Mouse (Mus musculus) kidney, postnatal 36 days (tissue): ENCODE results near the gene Slc26a9.
"Not testable (repeated sequence)": the region's sequence is repeated elsewhere in the genome, so short reads cannot be mapped to it uniquely, and the experiment has no call there.

ENCODE experiments used
- DNase-seq, 2 experiments: peaks; one replicate each; pipeline ENCODE4 v3.0.0; 2021 to 2022; ENCODE audit warnings: mixed read lengths in 2 of 2

The Slc26a9 gene

GRCm38 (mm10) chr1:131770656-131771055 is 26.8 kb downstream of the Slc26a9 start:
- DNase-seq: peak; percentile 79 to 82

- DNase-seq: no peak
Observed at GRCm38 (mm10) chr1:131771440-131771839, 27.6 kb downstream of the Slc26a9 start.

GRCm38 (mm10) chr1:131794591-131794990 is 50.8 kb downstream of the Slc26a9 start:
- no peak for DNase-seq

GRCm38 (mm10) chr1:131795171-131795570 is 51.3 kb downstream of the Slc26a9 start:
- DNase-seq: peak in 1 of 2 experiments; percentile 43

- DNase-seq: peak; percentile 90 to 92
Observed at GRCm38 (mm10) chr1:131797202-131797909, 53.5 kb downstream of the Slc26a9 start, which contains the start of gene Pm20d1. Gene Pm20d1, plus strand, starts transcription at chr1:131797381.

GRCm38 (mm10) chr1:131800001-131800400 is 56.2 kb downstream of the Slc26a9 start:
- DNase-seq: no peak

GRCm38 (mm10) chr1:131801071-131801470 is 57.2 kb downstream of the Slc26a9 start:
- no peak for DNase-seq

- DNase-seq: no peak
Observed at GRCm38 (mm10) chr1:131802652-131803051, 58.8 kb downstream of the Slc26a9 start.

GRCm38 (mm10) chr1:131804166-131804565 is 60.3 kb downstream of the Slc26a9 start:
- DNase-seq: no peak

GRCm38 (mm10) chr1:131808986-131809385 is 65.2 kb downstream of the Slc26a9 start:
- DNase-seq: no peak

- no peak for DNase-seq
Observed at GRCm38 (mm10) chr1:131809651-131810050, 65.8 kb downstream of the Slc26a9 start.

GRCm38 (mm10) chr1:131811393-131811792 is 67.6 kb downstream of the Slc26a9 start:
- DNase-seq: no peak

- DNase-seq: no peak
Observed at GRCm38 (mm10) chr1:131812006-131812405, 68.2 kb downstream of the Slc26a9 start.

- no peak for DNase-seq
Observed at GRCm38 (mm10) chr1:131812631-131813295, 68.9 kb downstream of the Slc26a9 start.

- DNase-seq: no peak
Observed at GRCm38 (mm10) chr1:131813731-131814130, 69.9 kb downstream of the Slc26a9 start.

GRCm38 (mm10) chr1:131814191-131814590 is 70.4 kb downstream of the Slc26a9 start:
- no peak for DNase-seq

- no peak for DNase-seq
Observed at GRCm38 (mm10) chr1:131816886-131817285, 73.1 kb downstream of the Slc26a9 start.

GRCm38 (mm10) chr1:131820353-131820752 is 76.5 kb downstream of the Slc26a9 start:
- DNase-seq: not testable (repeated sequence)

GRCm38 (mm10) chr1:131820887-131821328 is 77.1 kb downstream of the Slc26a9 start:
- no peak for DNase-seq
